Mouse (Mus musculus) stomach, postnatal 0 days (tissue): ENCODE data around the gene Nos1.

Source experiments
- CTCF ChIP-seq: IDR thresholded peaks from 2 replicates; pipeline ENCODE4 v1.5.1; 2016; ENCODE audit warnings: antibody characterized with exemption, low read depth, mild to moderate bottlenecking, moderate library complexity
- EP300 ChIP-seq: optimal IDR thresholded peaks from 2 replicates; pipeline ENCODE3; 2016; ENCODE audit warnings: antibody characterized with exemption

- no peak for TF ChIP-seq CTCF
- TF ChIP-seq EP300: no peak
Observed at GRCm38 (mm10) chr5:117954429-117954828, 173.6 kb downstream of the Nos1 start.
